Mouse (Mus musculus) kidney, embryonic 15.5 days (tissue): Measurements from ENCODE around the gene Il6st. TPM values are rescaled to one million over a fixed set of nuclear protein-coding genes. Genes with fewer than 3 reads are reported as not detected.

ENCODE experiments used
- ATAC-seq: fragments of 200-750 bp; cut with Nextera tagmentation; replicated peaks from 2 replicates; pipeline ENCODE4 v1.8.0; 2017; ENCODE audit warnings: moderate TSS enrichment; ENCODE audit not compliant: low FRiP score
- H3K27ac ChIP-seq: fragments of 300-500 bp; sonication (generic); 2 replicates; pipeline ENCODE4 v1.5.1; 2015; ENCODE audit warnings: mild to moderate bottlenecking, inconsistent platforms
- H3K27me3 ChIP-seq: fragments of 300-500 bp; sonication (generic); 2 replicates; pipeline ENCODE4 v1.6.1; 2015; ENCODE audit warnings: inconsistent platforms
- H3K36me3 ChIP-seq: fragments of 300-500 bp; sonication (generic); 2 replicates; pipeline ENCODE4 v1.6.1; 2015; ENCODE audit warnings: inconsistent platforms
- H3K4me1 ChIP-seq: fragments of 300-500 bp; sonication (generic); 2 replicates; pipeline ENCODE4 v1.6.1; 2015; ENCODE audit warnings: inconsistent platforms
- H3K4me2 ChIP-seq: fragments of 300-500 bp; sonication (generic); 2 replicates; pipeline ENCODE4 v1.6.1; 2015; ENCODE audit warnings: moderate library complexity, mild to moderate bottlenecking, inconsistent platforms
- H3K4me3 ChIP-seq: fragments of 300-500 bp; sonication (generic); replicated peaks from 2 replicates; pipeline ENCODE4 v1.5.1; 2015; ENCODE audit warnings: mild to moderate bottlenecking, inconsistent platforms
- H3K9ac ChIP-seq: fragments of 300-500 bp; sonication (generic); 2 replicates; pipeline ENCODE4 v1.6.1; 2015; ENCODE audit warnings: mild to moderate bottlenecking, inconsistent platforms
- H3K9me3 ChIP-seq: fragments of 300-500 bp; sonication (generic); replicated peaks from 2 replicates; pipeline ENCODE4 v1.6.1; 2016; ENCODE audit warnings: inconsistent platforms
- WGBS: fragments of 180-500 bp; shearing (Covaris S2); methylation state at CpG from one replicate; pipeline ENCODE4 v1.1.7; 2015; ENCODE audit warnings: mixed read lengths; 5-methylcytosine and 5-hydroxymethylcytosine counted together
- polyA plus RNA-seq: library from polyadenylated mRNA; unstranded; fragments of >200 nt; fragmentation: Nextera tagmentation; extraction: Ambion mirVana; gene quantifications from 2 replicates; pipeline ENCODE4 v1.2.1, GENCODE M21; 2015

Il6st gene
- polyA plus RNA-seq, 1 experiment from 2014 or later: 40.4 TPM

GRCm38 (mm10) chr13:112514546-112514945 lies 50.7 kb downstream of the Il6st start:
- H3K4me1 ChIP-seq: no peaks in the 10 kb centered on the region
- H3K27me3 ChIP-seq: no peaks in the 10 kb centered on the region
- no peak overlapping the region for H3K4me3 ChIP-seq
- 66% methylated on average over 1 of the region's 1 CpGs for WGBS
- H3K9ac ChIP-seq: no peak overlapping the region
- ATAC-seq: no peak
- no peaks in the 10 kb centered on the region for H3K9me3 ChIP-seq
- H3K36me3 ChIP-seq: no peaks in the 10 kb centered on the region
- no peak overlapping the region for H3K4me2 ChIP-seq
- no peak overlapping the region for H3K27ac ChIP-seq

- no peaks in the 10 kb centered on the region for H3K9me3 ChIP-seq
- H3K4me2 ChIP-seq: no peak overlapping the region
- ATAC-seq: no peak
- H3K27me3 ChIP-seq: no peaks in the 10 kb centered on the region
- no peaks in the 10 kb centered on the region for H3K36me3 ChIP-seq
- no peak overlapping the region for H3K27ac ChIP-seq
- H3K4me3 ChIP-seq: no peak overlapping the region
- 61% methylated on average over 6 of the region's 6 CpGs for WGBS
- H3K9ac ChIP-seq: no peak overlapping the region
- no peaks in the 10 kb centered on the region for H3K4me1 ChIP-seq
Measured at GRCm38 (mm10) chr13:112522261-112522660, 58.4 kb downstream of the Il6st start.

- Histone ChIP-seq H3K27ac (no peak overlapping the region), H3K4me2 (no peak overlapping the region), H3K9me3 (no peaks in the 10 kb centered on the region), H3K4me3 (no peak overlapping the region), H3K36me3 (no peaks in the 10 kb centered on the region), H3K9ac (no peak overlapping the region), H3K27me3 (no peaks in the 10 kb centered on the region), H3K4me1 (no peaks in the 10 kb centered on the region)
- WGBS: 92% methylated on average over 3 of the region's 3 CpGs
- ATAC-seq: no peak
Measured at GRCm38 (mm10) chr13:112522896-112523295, 59.0 kb downstream of the Il6st start.

- H3K36me3 ChIP-seq: no peaks in the 10 kb centered on the region
- ATAC-seq: no peak
- no peak overlapping the region for H3K4me3 ChIP-seq
- H3K27ac ChIP-seq: no peak overlapping the region
- no peaks in the 10 kb centered on the region for H3K27me3 ChIP-seq
- WGBS: 83% methylated on average over 10 of the region's 10 CpGs
- no peak overlapping the region for H3K9ac ChIP-seq
- H3K4me1 ChIP-seq: no peaks in the 10 kb centered on the region
- H3K4me2 ChIP-seq: no peak overlapping the region
- H3K9me3 ChIP-seq: no peaks in the 10 kb centered on the region
Measured at GRCm38 (mm10) chr13:112523346-112523970, 59.6 kb downstream of the Il6st start.

GRCm38 (mm10) chr13:112527186-112527585 lies 63.3 kb downstream of the Il6st start:
- no peaks in the 10 kb centered on the region for H3K4me1 ChIP-seq
- no peak overlapping the region for H3K4me3 ChIP-seq
- no peak overlapping the region for H3K9ac ChIP-seq
- no peak overlapping the region for H3K4me2 ChIP-seq
- WGBS: 61% methylated on average over 1 of the region's 1 CpGs
- no peaks in the 10 kb centered on the region for H3K27me3 ChIP-seq
- H3K36me3 ChIP-seq: no peaks in the 10 kb centered on the region
- H3K9me3 ChIP-seq: no peaks in the 10 kb centered on the region
- H3K27ac ChIP-seq: no peak overlapping the region
- ATAC-seq: no peak

GRCm38 (mm10) chr13:112529893-112530292 lies 66.0 kb downstream of the Il6st start:
- no peak overlapping the region for H3K4me3 ChIP-seq
- H3K4me2 ChIP-seq: no peak overlapping the region
- H3K9ac ChIP-seq: no peak overlapping the region
- H3K4me1 ChIP-seq: no peaks in the 10 kb centered on the region
- ATAC-seq: 0 out of 2 replicates have a peak, but pooled peaks have one; percentile 56
- WGBS: 40% methylated on average over 3 of the region's 3 CpGs
- no peaks in the 10 kb centered on the region for H3K36me3 ChIP-seq
- no peaks in the 10 kb centered on the region for H3K27me3 ChIP-seq
- no peak overlapping the region for H3K27ac ChIP-seq
- H3K9me3 ChIP-seq: no peaks in the 10 kb centered on the region

- WGBS: 87% methylated on average over 6 of the region's 6 CpGs
- no peaks in the 10 kb centered on the region for H3K36me3 ChIP-seq
- H3K4me2 ChIP-seq: no peak overlapping the region
Measured at GRCm38 (mm10) chr13:112532235-112532634, 68.4 kb downstream of the Il6st start.

GRCm38 (mm10) chr13:112533556-112533955 lies 69.7 kb downstream of the Il6st start:
- Histone ChIP-seq H3K27ac (no peak overlapping the region), H3K4me1 (no peaks in the 10 kb centered on the region), H3K4me2 (no peak overlapping the region), H3K9ac (no peak overlapping the region), H3K4me3 (no peak overlapping the region), H3K36me3 (no peaks in the 10 kb centered on the region), H3K27me3 (no peaks in the 10 kb centered on the region), H3K9me3 (no peaks in the 10 kb centered on the region)
- ATAC-seq: no peak
- 54% methylated on average over 9 of the region's 9 CpGs for WGBS

More at GRCm38 (mm10) chr13:112532235-112532634, 68.4 kb downstream of the Il6st start:
- no peaks in the 10 kb centered on the region for H3K9me3 ChIP-seq
- H3K9ac ChIP-seq: no peak overlapping the region
- H3K27me3 ChIP-seq: no peaks in the 10 kb centered on the region
- no peaks in the 10 kb centered on the region for H3K4me1 ChIP-seq
- H3K4me3 ChIP-seq: no peak overlapping the region
- H3K27ac ChIP-seq: no peak overlapping the region
- no peak for ATAC-seq

GRCm38 (mm10) chr13:112536611-112537010 lies 72.7 kb downstream of the Il6st start:
- Histone ChIP-seq H3K9ac (no peak overlapping the region), H3K36me3 (no peaks in the 10 kb centered on the region), H3K27me3 (no peaks in the 10 kb centered on the region), H3K9me3 (no peaks in the 10 kb centered on the region), H3K4me3 (no peak overlapping the region), H3K4me2 (no peak overlapping the region), H3K4me1 (0 out of 2 replicates have a peak, but pooled peaks cover 5% of the 10 kb centered on the region), H3K27ac (no peak overlapping the region)
- no peak for ATAC-seq
- 31% methylated on average over 4 of the region's 4 CpGs for WGBS

GRCm38 (mm10) chr13:112537065-112537464 lies 73.2 kb downstream of the Il6st start:
- H3K4me3 ChIP-seq: no peak overlapping the region
- H3K27ac ChIP-seq: no peak overlapping the region
- H3K9ac ChIP-seq: no peak overlapping the region
- H3K27me3 ChIP-seq: no peaks in the 10 kb centered on the region
- H3K4me1 ChIP-seq: 0 out of 2 replicates have a peak, but pooled peaks cover 5% of the 10 kb centered on the region
- H3K9me3 ChIP-seq: no peaks in the 10 kb centered on the region
- no peak overlapping the region for H3K4me2 ChIP-seq
- WGBS: 90% methylated on average over 7 of the region's 7 CpGs
- no peaks in the 10 kb centered on the region for H3K36me3 ChIP-seq
- ATAC-seq: no peak

- Histone ChIP-seq H3K4me1 (0 out of 2 replicates have a peak, but pooled peaks cover 5% of the 10 kb centered on the region), H3K4me2 (no peak overlapping the region), H3K9me3 (no peaks in the 10 kb centered on the region), H3K27ac (no peak overlapping the region), H3K9ac (no peak overlapping the region), H3K27me3 (no peaks in the 10 kb centered on the region), H3K36me3 (no peaks in the 10 kb centered on the region), H3K4me3 (no peak overlapping the region)
- WGBS: 17% methylated on average over 3 of the region's 3 CpGs
- no peak for ATAC-seq
Measured at GRCm38 (mm10) chr13:112540616-112541015, 76.7 kb downstream of the Il6st start.

GRCm38 (mm10) chr13:112541223-112541975 lies 77.5 kb downstream of the Il6st start:
- no peaks in the 10 kb centered on the region for H3K27me3 ChIP-seq
- H3K36me3 ChIP-seq: no peaks in the 10 kb centered on the region
- H3K27ac ChIP-seq: no peak overlapping the region
- H3K4me2 ChIP-seq: no peak overlapping the region
- 0 out of 2 replicates have a peak, but pooled peaks cover 5% of the 10 kb centered on the region for H3K4me1 ChIP-seq
- WGBS: 52% methylated on average over 10 of the region's 10 CpGs
- no peak overlapping the region for H3K4me3 ChIP-seq
- no peaks in the 10 kb centered on the region for H3K9me3 ChIP-seq
- ATAC-seq: no peak
- no peak overlapping the region for H3K9ac ChIP-seq
